Mouse (Mus musculus) liver, adult 2 months (tissue): ENCODE data around the gene Cdh4.

Source experiments
- CTCF ChIP-seq: fragments of 200-500 bp; IDR thresholded peaks from 2 replicates; pipeline ENCODE4 v1.5.1; 2011; ENCODE audit warnings: low read depth, low read length, control low read depth
- POLR2A ChIP-seq: fragments of 200-500 bp; IDR thresholded peaks from 2 replicates; pipeline ENCODE4 v1.6.1; 2011; ENCODE audit warnings: low read length, control low read depth; ENCODE audit not compliant: insufficient read depth; ENCODE audit errors: extremely low read depth

DNA sequence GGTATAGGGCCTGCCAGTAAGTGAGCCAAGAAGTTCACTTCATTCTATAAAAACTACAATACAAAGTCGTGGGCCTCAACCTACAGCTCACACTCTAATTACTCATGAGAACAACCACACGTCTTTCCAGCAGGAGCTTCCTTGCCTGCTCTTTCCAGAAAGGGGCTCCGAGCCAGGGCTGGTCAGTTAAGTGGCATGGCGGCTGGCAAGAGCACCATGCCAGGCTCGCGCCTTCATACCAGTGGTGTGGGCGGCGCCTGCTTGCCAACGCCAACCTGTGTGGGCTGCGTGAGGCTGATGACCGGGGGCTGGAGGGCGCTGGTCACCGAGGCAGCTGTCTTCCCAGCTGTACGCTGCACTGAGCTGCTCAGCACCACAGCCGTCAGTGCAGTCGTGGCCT, 489.5 kb downstream of the Cdh4 start:
- TF ChIP-seq POLR2A: no peak
- TF ChIP-seq CTCF: no peak
